Mouse (Mus musculus): ENCODE data around the gene Med6.

Med6 gene

GRCm38 (mm10) chr12:81594902-81595671 is at the start of gene Med6:
TSS of gene Med6 (minus strand) at chr12:81595008.
- DNase-seq = peak; percentile 91

GRCm38 (mm10) chr12:81642361-81643082 is 47.7 kb upstream of the Med6 start:
- no peak for DNase-seq

GRCm38 (mm10) chr12:81640656-81641055 is 45.8 kb upstream of the Med6 start:
- DNase-seq = no peak

- DNase-seq = no peak
Measured at GRCm38 (mm10) chr12:81633246-81633645, 38.4 kb upstream of the Med6 start.

GRCm38 (mm10) chr12:81631661-81632401 is 37.0 kb upstream of the Med6 start:
- DNase-seq = peak; percentile 52

- DNase-seq = peak; percentile 67
Measured at GRCm38 (mm10) chr12:81630915-81631660, 36.3 kb upstream of the Med6 start, which contains the start of gene Ttc9. TSS of gene Ttc9 (plus strand) at chr12:81631249.

- peak; percentile 74 for DNase-seq
Measured at GRCm38 (mm10) chr12:81630520-81630914, 35.7 kb upstream of the Med6 start.

- DNase-seq = no peak
Measured at GRCm38 (mm10) chr12:81628091-81628490, 33.3 kb upstream of the Med6 start.

- DNase-seq = no peak
Measured at GRCm38 (mm10) chr12:81627426-81627825, 32.6 kb upstream of the Med6 start.

GRCm38 (mm10) chr12:81626226-81626861 is 31.5 kb upstream of the Med6 start:
- DNase-seq = peak; percentile 44

- DNase-seq = no peak
Measured at GRCm38 (mm10) chr12:81623377-81623776, 28.6 kb upstream of the Med6 start.

- DNase-seq = peak; percentile 78
Measured at GRCm38 (mm10) chr12:81619302-81619701, 24.5 kb upstream of the Med6 start.

- no peak for DNase-seq
Measured at GRCm38 (mm10) chr12:81616980-81617379, 22.2 kb upstream of the Med6 start.

- DNase-seq = no peak
Measured at GRCm38 (mm10) chr12:81615807-81616206, 21.0 kb upstream of the Med6 start.

GRCm38 (mm10) chr12:81609445-81609844 is 14.6 kb upstream of the Med6 start:
- DNase-seq = no peak

GRCm38 (mm10) chr12:81604995-81605784 is 10.4 kb upstream of the Med6 start:
- DNase-seq = no peak

- DNase-seq = no peak
Measured at GRCm38 (mm10) chr12:81596547-81597262, 1.9 kb upstream of the Med6 start.

GRCm38 (mm10) chr12:81568374-81568773 is 26.4 kb downstream of the Med6 start, which contains the start of gene Adam21:
TSS of gene Adam21 (minus strand) at chr12:81568474.
- no peak for DNase-seq

GRCm38 (mm10) chr12:81567931-81568330 is 26.9 kb downstream of the Med6 start:
- no peak for DNase-seq

- no peak for DNase-seq
Measured at GRCm38 (mm10) chr12:81564173-81564572, 30.6 kb downstream of the Med6 start.

GRCm38 (mm10) chr12:81549286-81549685 is 45.5 kb downstream of the Med6 start:
- DNase-seq = no peak

Measured in cerebellum, adult 11 months (tissue).